Mouse (Mus musculus) CH12.LX (cell line): ENCODE data around the gene Capza1. TPM values are rescaled to one million over a fixed set of nuclear protein-coding genes. Genes with fewer than 3 reads are reported as not detected.

Source experiments
- DNase-seq: peaks from one replicate; pipeline ENCODE4 v3.0.0-alpha.2; 2013; ENCODE audit errors: extremely low read depth
- H3K27ac ChIP-seq: 2 replicates; pipeline ENCODE4 v1.5.1; 2012; ENCODE audit warnings: low read depth, mild to moderate bottlenecking, control low read depth, moderate library complexity; ENCODE audit not compliant: insufficient read depth
- H3K27me3 ChIP-seq: replicated peaks from 2 replicates; pipeline ENCODE3; 2012; ENCODE audit warnings: inconsistent platforms
- H3K36me3 ChIP-seq, 2 experiments: replicated peaks in 1 of 2; 2 replicates each; pipeline versions ENCODE3 to v1.6.1; 2012; ENCODE audit warnings: inconsistent platforms in 1 of 2, low read length in 1 of 2, mild to moderate bottlenecking in 1 of 2, mixed read lengths in 1 of 2, moderate library complexity in 1 of 2; ENCODE audit not compliant: control insufficient read depth in 1 of 2, insufficient read depth in 1 of 2
- H3K4me1 ChIP-seq, 2 experiments: 2 replicates each; pipeline ENCODE4 v1.6.1; 2012; ENCODE audit warnings: inconsistent platforms in 1 of 2, moderate library complexity in 1 of 2; ENCODE audit not compliant: insufficient read depth in 2 of 2, control insufficient read depth in 1 of 2
- H3K4me2 ChIP-seq: 2 replicates; pipeline ENCODE4 v1.6.1; 2012; ENCODE audit warnings: low read depth, mild to moderate bottlenecking, control low read depth; ENCODE audit not compliant: poor library complexity, insufficient read depth, severe bottlenecking
- H3K4me3 ChIP-seq, 3 experiments: fragments of 150-350 bp in 1 of 3; sonication (generic) in 1 of 3; replicated peaks in 1 of 3; 2 replicates each; pipeline versions ENCODE3 to v1.5.1; 2011 to 2012; ENCODE audit warnings: low read depth in 2 of 3, low read length in 2 of 3, mild to moderate bottlenecking in 2 of 3, moderate library complexity in 2 of 3, control low read depth in 1 of 3, improper control_type of control experiment in 1 of 3, inconsistent platforms in 1 of 3, mixed read lengths in 1 of 3; ENCODE audit not compliant: poor library complexity in 1 of 3
- H3K79me2 ChIP-seq: replicated peaks from 2 replicates; pipeline ENCODE4 v1.6.1; 2012; ENCODE audit warnings: mild to moderate bottlenecking, moderate library complexity; ENCODE audit not compliant: control insufficient read depth, poor library complexity, insufficient read depth, severe bottlenecking; ENCODE audit errors: extremely low read depth
- H3K9ac ChIP-seq: 2 replicates; pipeline ENCODE4 v1.6.1; 2012; ENCODE audit warnings: low read depth, mild to moderate bottlenecking, control low read depth, moderate library complexity; ENCODE audit not compliant: insufficient read depth
- H3K9me3 ChIP-seq: replicated peaks from 2 replicates; pipeline ENCODE3; 2012; ENCODE audit warnings: low read length, inconsistent platforms, mixed read lengths
- CHD1 ChIP-seq: IDR thresholded peaks from 2 replicates; pipeline ENCODE4 v1.6.1; 2012; ENCODE audit warnings: low read depth, low read length, improper control_type of control experiment, inconsistent platforms
- CHD2 ChIP-seq: IDR thresholded peaks from 2 replicates; pipeline ENCODE4 v1.6.1; 2011; ENCODE audit warnings: low read length, improper control_type of control experiment
- CTCF ChIP-seq, 2 experiments: IDR thresholded peaks in 1 of 2; conservative IDR thresholded peaks in 1 of 2; 2 replicates each; pipeline ENCODE4 v1.5.1; 2011 to 2012; ENCODE audit warnings: low read depth in 2 of 2, low read length in 2 of 2, improper control_type of control experiment in 1 of 2, inconsistent platforms in 1 of 2, mild to moderate bottlenecking in 1 of 2, moderate library complexity in 1 of 2
- E2F4 ChIP-seq: IDR thresholded peaks from 2 replicates; pipeline ENCODE4 v1.6.1; 2011; ENCODE audit warnings: low read depth, low read length, improper control_type of control experiment; ENCODE audit not compliant: insufficient replicate concordance
- ELF1 ChIP-seq: IDR thresholded peaks from 2 replicates; pipeline ENCODE4 v1.6.1; 2014; ENCODE audit warnings: low read depth, mild to moderate bottlenecking, inconsistent platforms, low read length, improper control_type of control experiment
- ETS1 ChIP-seq: conservative IDR thresholded peaks from 2 replicates; pipeline ENCODE4 v1.6.1; 2012; ENCODE audit warnings: low read depth, mild to moderate bottlenecking, inconsistent platforms, low read length, improper control_type of control experiment, moderate library complexity
- JUN ChIP-seq: IDR thresholded peaks from 2 replicates; pipeline ENCODE4 v1.6.1; 2011; ENCODE audit warnings: low read depth, mild to moderate bottlenecking, low read length, improper control_type of control experiment, moderate library complexity; ENCODE audit not compliant: insufficient read depth
- JUND ChIP-seq: conservative IDR thresholded peaks from 2 replicates; pipeline ENCODE4 v1.6.1; 2011; ENCODE audit warnings: low read depth, low read length, improper control_type of control experiment
- MXI1 ChIP-seq: IDR thresholded peaks from 2 replicates; pipeline ENCODE4 v1.6.1; 2011; ENCODE audit warnings: mild to moderate bottlenecking, low read depth, low read length, improper control_type of control experiment
- NRF1 ChIP-seq: IDR thresholded peaks from 2 replicates; pipeline ENCODE4 v1.6.1; 2014; ENCODE audit warnings: low read depth, mild to moderate bottlenecking, inconsistent platforms, low read length, improper control_type of control experiment, moderate library complexity
- POLR2A ChIP-seq: IDR thresholded peaks from 2 replicates; pipeline ENCODE4 v1.6.1; 2011; ENCODE audit warnings: low read depth, mild to moderate bottlenecking, improper control_type of control experiment, low read length
- POLR2AphosphoS2 ChIP-seq: IDR thresholded peaks from 2 replicates; pipeline ENCODE4 v1.6.1; 2011; ENCODE audit warnings: low read depth, low read length, improper control_type of control experiment
- SIN3A ChIP-seq: IDR thresholded peaks from 2 replicates; pipeline ENCODE4 v1.6.1; 2012; ENCODE audit warnings: low read length, improper control_type of control experiment, inconsistent platforms
- USF2 ChIP-seq: conservative IDR thresholded peaks from 2 replicates; pipeline ENCODE4 v1.6.1; 2011; ENCODE audit warnings: low read depth, low read length, improper control_type of control experiment
- ZC3H11A ChIP-seq: IDR thresholded peaks from 2 replicates; pipeline ENCODE4 v1.6.1; 2012; ENCODE audit warnings: low read depth, mild to moderate bottlenecking, inconsistent platforms, low read length, improper control_type of control experiment
- ZKSCAN1 ChIP-seq: IDR thresholded peaks from 2 replicates; pipeline ENCODE4 v1.6.1; 2012; ENCODE audit warnings: low read depth, inconsistent platforms, low read length, improper control_type of control experiment, borderline replicate concordance
- ZNF384 ChIP-seq: IDR thresholded peaks from 2 replicates; pipeline ENCODE4 v1.6.1; 2012; ENCODE audit warnings: low read depth, low read length, improper control_type of control experiment, inconsistent platforms
- dilution Hi-C: fragments of 300-500 bp; cut with MboI; formaldehyde crosslinking; loops from 2 replicates; pipeline ENCODE4 v1.14.3; 2020; ENCODE audit warnings: low sequenced_read_pairs; ENCODE audit not compliant: extremely low pct_unique_long_range_greater_than_20kb, extremely low pct_ligation_motif_present
- in situ Hi-C: fragments of 300-500 bp; cut with MboI; formaldehyde crosslinking; loops from 3 replicates; pipeline ENCODE4 v1.14.3; 2019; ENCODE audit warnings: low sequenced_read_pairs, low pct_ligation_motif_present, low pct_unique_long_range_greater_than_20kb, mixed read lengths
- polyA plus RNA-seq: library from polyadenylated mRNA; unstranded; fragments of >175 nt; gene quantifications from 2 replicates; pipeline ENCODE4 v1.2.1, GENCODE M21; 2012; ENCODE audit warnings: low read depth; ENCODE audit not compliant: insufficient read length
- total RNA-seq, 2 experiments: library from RNA; depleted of rRNA; stranded (reverse); fragments of 300-350 nt in 1 of 2; fragments of >200 nt in 1 of 2; gene quantifications; 2 replicates each; pipeline ENCODE4 v1.2.3; 2012 to 2014

The Capza1 gene
- total and polyA plus RNA-seq, 3 experiments: 113 to 288 (median 140) TPM

GRCm38 (mm10) chr3:104791671-104792070 lies 72.6 kb downstream of the Capza1 start:
- Histone ChIP-seq H3K4me1 (peaks cover 12 to 75% of the 10 kb centered on the region in 2 experiments), H3K79me2 (no peaks in the 10 kb centered on the region), H3K27ac (no peak overlapping the region), H3K27me3 (no peaks in the 10 kb centered on the region), H3K4me3 (no peak overlapping the region), H3K4me2 (no peak overlapping the region), H3K9me3 (no peaks in the 10 kb centered on the region), H3K9ac (no peak overlapping the region), H3K36me3 (peaks cover 20 to 47% of the 10 kb centered on the region in 2 experiments)
- dilution Hi-C loops (no loop called here), in situ Hi-C loops (loop anchor here (5.0 kb wide), 1 partner anchor 71 kb away; the partner anchor contains the start of genes Capza1 and St7l)
- no peak for DNase-seq
- TF ChIP-seq CHD2 (no peak), USF2 (no peak), ZC3H11A (no peak), POLR2A (no peak)

GRCm38 (mm10) chr3:104791017-104791416 lies 73.3 kb downstream of the Capza1 start:
- Histone ChIP-seq H3K9me3 (no peaks in the 10 kb centered on the region), H3K9ac (no peak overlapping the region)
- dilution Hi-C loops: no loop called here
- no peak for TF ChIP-seq ZNF384
- no peak for TF ChIP-seq MXI1
- no peak for TF ChIP-seq NRF1
- TF ChIP-seq JUN: no peak
- TF ChIP-seq JUND: no peak
- TF ChIP-seq CTCF (conservative IDR thresholded peaks at IDR 0.05 in 1 of 2, IDR thresholded peaks at IDR 0.05 in 1 of 2; ENCODE audit: low read depth in 2 of 2, low read length in 2 of 2): no peak
- no peak for TF ChIP-seq CHD1
- TF ChIP-seq ETS1: no peak
- no peak for TF ChIP-seq CHD2
- no peak for TF ChIP-seq POLR2AphosphoS2
- no peak for TF ChIP-seq USF2
- no peak for TF ChIP-seq ZKSCAN1
- no peak for TF ChIP-seq ELF1
- TF ChIP-seq SIN3A: no peak
- TF ChIP-seq ZC3H11A: no peak
- TF ChIP-seq E2F4: no peak
- TF ChIP-seq, all 38 proteins: peak for 0
- Histone ChIP-seq H3K4me1 (peaks cover 9 to 68% of the 10 kb centered on the region in 2 experiments), H3K36me3 (peaks cover 17 to 40% of the 10 kb centered on the region in 2 experiments), H3K27ac (no peak overlapping the region), H3K27me3 (no peaks in the 10 kb centered on the region), H3K79me2 (no peaks in the 10 kb centered on the region), H3K4me3 (no peak overlapping the region), H3K4me2 (no peak overlapping the region)
- no peak for DNase-seq
- in situ Hi-C loops: loop anchor here (5.0 kb wide), 1 partner anchor 71 kb away; the partner anchor contains the start of genes Capza1 and St7l
